ENCODE assay signal across 8 mouse cellular contexts in the genomic region with DNA sequence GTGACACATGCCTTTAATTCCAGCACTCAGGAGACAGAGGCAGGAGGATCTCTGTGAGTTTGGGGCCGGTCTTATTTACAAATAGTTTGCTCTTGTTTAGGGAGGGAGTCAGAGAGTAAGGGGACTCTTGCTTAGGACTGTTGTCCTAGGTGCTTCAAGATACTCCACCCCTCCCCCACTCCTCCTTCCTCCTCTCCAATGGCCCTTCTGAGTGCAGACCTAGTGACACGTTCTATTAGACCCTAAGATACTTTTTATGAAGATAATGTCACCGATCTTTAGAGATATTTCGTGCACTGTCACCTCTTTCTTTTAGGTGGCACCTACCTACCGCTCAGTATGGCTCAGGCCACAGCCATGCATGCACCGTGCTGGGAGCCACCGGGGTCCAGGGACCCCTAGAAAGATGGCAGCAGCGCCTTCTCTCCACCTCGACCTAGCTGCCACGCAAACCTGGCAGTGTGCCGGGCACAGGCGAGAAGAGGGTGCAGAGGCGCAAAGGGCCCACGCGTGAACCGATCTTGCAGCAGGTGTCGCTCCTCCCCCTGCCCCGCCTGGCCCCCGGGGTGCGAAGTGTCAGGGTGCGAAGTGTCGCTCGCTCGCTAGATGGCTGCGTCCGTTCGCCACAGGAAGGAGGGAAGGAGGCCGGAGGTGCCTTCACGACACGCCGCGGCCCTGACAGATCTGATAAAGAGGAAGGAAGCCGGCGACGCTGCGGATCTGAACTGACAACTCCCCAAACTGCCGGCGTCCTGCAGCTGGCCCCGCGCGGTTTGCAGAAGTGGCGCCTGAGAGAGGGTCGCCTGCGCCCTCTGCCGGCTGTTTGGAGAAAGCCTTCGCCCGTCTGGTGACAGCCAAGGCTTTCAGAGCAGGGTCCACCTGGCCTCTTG.
DNase-seq lines count a peak whose midpoint lies in the region; ATAC-seq and TF ChIP-seq lines count a peak whose summit lies in the region.

No protein-coding gene starts in this region.

- H3K4me2 ChIP-seq in hindbrain, embryonic 11.5 days (replicated peaks; ENCODE audit: low read depth, low read length) = peak overlapping the region; percentile 58
- peak overlapping the region; percentile 52 for H3K4me2 ChIP-seq in lung, postnatal 0 days (replicated peaks; ENCODE audit: low read depth, low read length)

- TF ChIP-seq CTCF in MEL (IDR thresholded peaks at IDR 0.05 in 2 of 3, conservative IDR thresholded peaks at IDR 0.05 in 1 of 3; ENCODE audit: control insufficient read depth in 1 of 3, insufficient read depth in 1 of 3, low read depth in 2 of 3, low read length in 3 of 3, poor library complexity in 1 of 3, severe bottlenecking in 1 of 3) = peak; percentile 74 to 99 (median 97)
- TF ChIP-seq CTCF in lung, postnatal 0 days (IDR thresholded peaks at IDR 0.05) = peak; percentile 90

- no peaks in the 10 kb centered on the region for H3K27me3 ChIP-seq in MEL (ENCODE audit: control insufficient read depth in 1 of 2, insufficient read depth in 2 of 2, low read length in 2 of 2)
- peaks cover 25% of the 10 kb centered on the region for H3K27me3 ChIP-seq in hindbrain, embryonic 11.5 days (ENCODE audit: control insufficient read depth, insufficient read depth, low read length)
- no peaks in the 10 kb centered on the region; the same call in 1 of the 2 replicates for H3K27me3 ChIP-seq in lung, postnatal 0 days (replicated peaks; ENCODE audit: insufficient read depth, low read length)

- DNase-seq in MEL (ENCODE audit: low read depth, low spot score) = peak; percentile 98
- peak; percentile 57 for DNase-seq in cerebellum, adult 8-10 months
- peak; percentile 92 for DNase-seq in hindbrain, embryonic 11.5 days (ENCODE audit: low spot score)
- DNase-seq in layer of hippocampus, adult 9-11 months = peak; percentile 67
- DNase-seq in lung, postnatal 0 days (ENCODE audit: low spot score) = peak; percentile 93
- DNase-seq in ovary, postnatal 14 days (ENCODE audit: low spot score) = peak; percentile 74
- peak; percentile 96 for DNase-seq in thymus, postnatal 14 days

- H3K27ac ChIP-seq in MEL (ENCODE audit: control insufficient read depth, low read depth, low read length) = peak overlapping the region; percentile 68
- no peak overlapping the region for H3K27ac ChIP-seq in hindbrain, embryonic 11.5 days (ENCODE audit: low read depth, low read length)
- no peak overlapping the region for H3K27ac ChIP-seq in lung, postnatal 0 days (ENCODE audit: low read length)

- ATAC-seq in frontal cortex, adult (ENCODE audit: low TSS enrichment) = 0 out of 2 replicates have a peak, but pooled peaks have one; percentile 52
- ATAC-seq in hindbrain, embryonic 11.5 days (ENCODE audit: low FRiP score) = 0 out of 2 replicates have a peak, but pooled peaks have one; percentile 38
- peak; percentile 66 for ATAC-seq in lung, postnatal 0 days

- peak overlapping the region; percentile 46 to 62 for H3K4me3 ChIP-seq in MEL (ENCODE audit: control insufficient read depth in 1 of 2, insufficient read depth in 1 of 2, low read depth in 2 of 2, low read length in 2 of 2)
- peak overlapping the region; percentile 31 for H3K4me3 ChIP-seq in hindbrain, embryonic 11.5 days (ENCODE audit: low read depth, low read length)
- H3K4me3 ChIP-seq in lung, postnatal 0 days (ENCODE audit: low read depth, low read length) = peak overlapping the region; percentile 21; the same call in 1 of the 2 replicates

- peak; percentile 30 to 61; a peak in 1 of 4 replicates for TF ChIP-seq POLR2A in MEL (IDR thresholded peaks at IDR 0.05; ENCODE audit: control insufficient read depth in 1 of 2, insufficient read depth in 1 of 2, low read depth in 1 of 2, low read length in 2 of 2, poor library complexity in 1 of 2)

- H3K9ac ChIP-seq in MEL (ENCODE audit: control insufficient read depth, low read depth, low read length, poor library complexity, severe bottlenecking) = peak overlapping the region; percentile 68
- H3K9ac ChIP-seq in hindbrain, embryonic 11.5 days (ENCODE audit: low read depth, low read length) = no peak overlapping the region
- no peak overlapping the region for H3K9ac ChIP-seq in lung, postnatal 0 days (replicated peaks; ENCODE audit: low read depth)

- no peaks in the 10 kb centered on the region for H3K9me3 ChIP-seq in MEL (replicated peaks; ENCODE audit: insufficient read depth, low read length)
- no peaks in the 10 kb centered on the region for H3K9me3 ChIP-seq in hindbrain, embryonic 11.5 days (ENCODE audit: control insufficient read depth, low read length)
- H3K9me3 ChIP-seq in lung, postnatal 0 days (ENCODE audit: low read length) = no peaks in the 10 kb centered on the region

- no peaks in the 10 kb centered on the region; the same call in 1 of the 2 replicates for H3K79me2 ChIP-seq in MEL (ENCODE audit: control insufficient read depth, insufficient read depth, low read length, poor library complexity)

- peak; percentile 91 for TF ChIP-seq RAD21 in MEL (IDR thresholded peaks at IDR 0.05; ENCODE audit: low read depth, low read length)

- WGBS in hindbrain, embryonic 11.5 days = 3% methylated on average over 47 of the region's 47 CpGs
- WGBS in lung, postnatal 0 days = 3% methylated on average over 46 of the region's 47 CpGs

- peak; percentile 14 to 85; a peak in 3 of 4 replicates for TF ChIP-seq EP300 in MEL (IDR thresholded peaks at IDR 0.05; ENCODE audit: low read depth in 1 of 2, low read length in 2 of 2)
- TF ChIP-seq EP300 in lung, postnatal 0 days (IDR thresholded peaks at IDR 0.05) = no peak

- peaks cover 0 to 3% of the 10 kb centered on the region in 2 experiments; a peak in 2 of 4 replicates for H3K36me3 ChIP-seq in MEL (ENCODE audit: control insufficient read depth in 1 of 2, insufficient read depth in 2 of 2, low read length in 2 of 2)
- no peaks in the 10 kb centered on the region for H3K36me3 ChIP-seq in hindbrain, embryonic 11.5 days (ENCODE audit: control insufficient read depth, insufficient read depth, low read length)
- no peaks in the 10 kb centered on the region for H3K36me3 ChIP-seq in lung, postnatal 0 days (ENCODE audit: insufficient read depth, low read length)

- H3K4me1 ChIP-seq in MEL (ENCODE audit: control insufficient read depth in 1 of 2, insufficient read depth in 2 of 2, low read length in 2 of 2) = peaks cover 0 to 16% of the 10 kb centered on the region in 2 experiments; a peak in 2 of 4 replicates
- peaks cover 2% of the 10 kb centered on the region; the same call in 1 of the 2 replicates for H3K4me1 ChIP-seq in hindbrain, embryonic 11.5 days (replicated peaks; ENCODE audit: control insufficient read depth, insufficient read depth, low read length)
- H3K4me1 ChIP-seq in lung, postnatal 0 days (ENCODE audit: insufficient read depth, low read depth, low read length) = no peaks in the 10 kb centered on the region

TF ChIP-seq in MEL, 35 proteins besides CTCF, POLR2A, EP300 and RAD21 (continues in another document):
- TF ChIP-seq SMC3 (IDR thresholded peaks at IDR 0.05; ENCODE audit: low read depth, low read length) (peak; percentile 98), UBTF (IDR thresholded peaks at IDR 0.05; ENCODE audit: borderline replicate concordance, insufficient read depth, low read depth, low read length) (no peak), BHLHE40 (IDR thresholded peaks at IDR 0.05; ENCODE audit: borderline replicate concordance, low read depth, low read length) (no peak; the same call in 1 of the 2 replicates), MAX (IDR thresholded peaks at IDR 0.05; ENCODE audit: low read length) (peak; percentile 92), NELFE (IDR thresholded peaks at IDR 0.05; ENCODE audit: low read depth, low read length) (peak; percentile 45), SIN3A (IDR thresholded peaks at IDR 0.05; ENCODE audit: low read length) (peak; percentile 95), E2F4 (IDR thresholded peaks at IDR 0.05; ENCODE audit: borderline replicate concordance, low read depth, low read length) (no peak), MEF2A (IDR thresholded peaks at IDR 0.05; ENCODE audit: extremely low read depth, insufficient replicate concordance, low read depth, low read length, poor library complexity, severe bottlenecking) (no peak), ZMIZ1 (IDR thresholded peaks at IDR 0.05; ENCODE audit: low read depth, low read length) (no peak), KAT2A (conservative IDR thresholded peaks at IDR 0.05; ENCODE audit: low read depth, low read length) (no peak), TBP (IDR thresholded peaks at IDR 0.05; ENCODE audit: low read depth, low read length) (0 out of 2 replicates have a peak, but pooled peaks have one; percentile 5), TAL1 (IDR thresholded peaks at IDR 0.05; ENCODE audit: low read length) (no peak; the same call in 1 of the 2 replicates), GATA1 (IDR thresholded peaks at IDR 0.05; ENCODE audit: low read depth, low read length) (peak; percentile 73), MYB (IDR thresholded peaks at IDR 0.05; ENCODE audit: low read depth, low read length) (peak; percentile 80; the same call in 1 of the 2 replicates), ZKSCAN1 (IDR thresholded peaks at IDR 0.05; ENCODE audit: low read depth, low read length) (no peak), ETS1 (IDR thresholded peaks at IDR 0.05; ENCODE audit: low read depth, low read length) (peak; percentile 83), HCFC1 (IDR thresholded peaks at IDR 0.05; ENCODE audit: low read depth, low read length) (peak; percentile 64), MXI1 (IDR thresholded peaks at IDR 0.05; ENCODE audit: low read depth, low read length) (peak; percentile 87), MAFK (IDR thresholded peaks at IDR 0.05; ENCODE audit: borderline replicate concordance, low read depth, low read length) (no peak), JUND (IDR thresholded peaks at IDR 0.05; ENCODE audit: low read depth, low read length) (no peak), POLR2AphosphoS5 (IDR thresholded peaks at IDR 0.05; ENCODE audit: borderline replicate concordance, low read depth, low read length) (no peak), MAZ (IDR thresholded peaks at IDR 0.05; ENCODE audit: low read depth, low read length) (peak; percentile 76; the same call in 1 of the 2 replicates), RCOR1 (IDR thresholded peaks at IDR 0.05; ENCODE audit: low read depth, low read length) (no peak), MYC (IDR thresholded peaks at IDR 0.05; ENCODE audit: low read depth, low read length) (peak; percentile 54; the same call in 1 of the 2 replicates), ZNF384 (IDR thresholded peaks at IDR 0.05; ENCODE audit: low read depth, low read length) (no peak), CHD1 (IDR thresholded peaks at IDR 0.05; ENCODE audit: low read depth, low read length) (no peak), ELF1 (IDR thresholded peaks at IDR 0.05; ENCODE audit: low read depth, low read length) (peak; percentile 67), ZC3H11A (IDR thresholded peaks at IDR 0.05; ENCODE audit: low read depth, low read length) (peak; percentile 94), CHD2 (IDR thresholded peaks at IDR 0.05; ENCODE audit: low read length) (no peak), USF2 (IDR thresholded peaks at IDR 0.05; ENCODE audit: borderline replicate concordance in 1 of 2, insufficient read depth in 1 of 2, low read depth in 1 of 2, low read length in 2 of 2) (no peak)
